Mouse (Mus musculus) neural tube, embryonic 15.5 days (tissue): Measurements from ENCODE around the gene Kcnip1. TPM values are rescaled to one million over a fixed set of nuclear protein-coding genes. Genes with fewer than 3 reads are reported as not detected.

ENCODE experiments used
- ATAC-seq: fragments of 200-750 bp; cut with Nextera tagmentation; 2 replicates; pipeline ENCODE4 v1.8.0; 2017; ENCODE audit warnings: mild to moderate bottlenecking, moderate TSS enrichment, moderate library complexity; ENCODE audit not compliant: low FRiP score
- H3K27ac ChIP-seq: fragments of 300-500 bp; sonication (generic); replicated peaks from 2 replicates; pipeline ENCODE4 v1.5.1; 2015; ENCODE audit warnings: mild to moderate bottlenecking, inconsistent platforms
- H3K27me3 ChIP-seq: fragments of 300-500 bp; sonication (generic); replicated peaks from 2 replicates; pipeline ENCODE4 v1.6.1; 2015; ENCODE audit warnings: inconsistent platforms
- H3K36me3 ChIP-seq: fragments of 300-500 bp; sonication (generic); 2 replicates; pipeline ENCODE4 v1.6.1; 2015; ENCODE audit warnings: inconsistent platforms
- H3K4me1 ChIP-seq: fragments of 300-500 bp; sonication (generic); 2 replicates; pipeline ENCODE4 v1.6.1; 2015; ENCODE audit warnings: inconsistent platforms
- H3K4me2 ChIP-seq: fragments of 300-500 bp; sonication (generic); 2 replicates; pipeline ENCODE4 v1.6.1; 2015; ENCODE audit warnings: inconsistent platforms, mild to moderate bottlenecking, moderate library complexity
- H3K4me3 ChIP-seq: fragments of 300-500 bp; sonication (generic); replicated peaks from 2 replicates; pipeline ENCODE4 v1.5.1; 2015; ENCODE audit warnings: mild to moderate bottlenecking, inconsistent platforms
- H3K9ac ChIP-seq: fragments of 300-500 bp; sonication (generic); replicated peaks from 2 replicates; pipeline ENCODE4 v1.6.1; 2015; ENCODE audit warnings: mild to moderate bottlenecking, inconsistent platforms
- H3K9me3 ChIP-seq: fragments of 300-500 bp; sonication (generic); replicated peaks from 2 replicates; pipeline ENCODE4 v1.6.1; 2016; ENCODE audit warnings: inconsistent platforms
- WGBS: fragments of 180-500 bp; shearing (Covaris S2); methylation state at CpG from one replicate; pipeline ENCODE4 v1.1.7; 2015; ENCODE audit warnings: mixed read lengths; 5-methylcytosine and 5-hydroxymethylcytosine counted together
- polyA plus RNA-seq: library from polyadenylated mRNA; unstranded; fragments of >200 nt; fragmentation: Nextera tagmentation; extraction: Ambion mirVana; gene quantifications from 2 replicates; pipeline ENCODE4 v1.2.1, GENCODE M21; 2015

Kcnip1 gene
- polyA plus RNA-seq, 1 experiment from 2014 or later, result 147 TPM

DNA sequence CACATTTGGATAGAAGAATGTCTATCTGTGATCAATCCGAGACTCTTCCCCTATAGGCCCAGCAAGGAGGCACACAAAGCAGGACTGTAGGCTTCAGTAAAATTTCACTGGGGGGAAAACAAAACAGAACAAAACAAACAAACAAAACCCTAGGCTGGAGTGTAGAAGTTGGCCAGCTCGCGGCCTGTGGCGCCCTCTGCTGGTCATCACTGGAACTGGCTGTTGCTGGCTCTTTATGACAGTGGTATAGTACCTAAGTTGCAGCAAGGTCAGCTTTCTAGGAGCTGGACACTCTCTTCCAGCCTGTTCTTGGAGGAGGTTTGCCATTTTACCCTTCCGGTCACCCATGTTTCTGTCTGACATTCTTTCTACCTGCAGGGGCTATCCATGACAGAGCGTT, 75.4 kb downstream of the Kcnip1 start:
- Histone ChIP-seq H3K36me3 (no peaks in the 10 kb centered on the region), H3K9ac (no peak overlapping the region), H3K27me3 (peaks cover 13% of the 10 kb centered on the region), H3K4me2 (no peak overlapping the region), H3K4me1 (peaks cover 21% of the 10 kb centered on the region; the same call in 1 of the 2 replicates), H3K4me3 (no peak overlapping the region), H3K9me3 (no peaks in the 10 kb centered on the region), H3K27ac (no peak overlapping the region)
- 24% methylated on average over 6 of the region's 6 CpGs for WGBS
- peak; percentile 63; the same call in 1 of the 2 replicates for ATAC-seq

- Histone ChIP-seq H3K27me3 (peaks cover 3% of the 10 kb centered on the region), H3K27ac (no peak overlapping the region), H3K9me3 (no peaks in the 10 kb centered on the region), H3K4me3 (no peak overlapping the region), H3K9ac (no peak overlapping the region), H3K4me2 (no peak overlapping the region), H3K36me3 (no peaks in the 10 kb centered on the region), H3K4me1 (peaks cover 24% of the 10 kb centered on the region)
- 58% methylated on average over 12 of the region's 12 CpGs for WGBS
- ATAC-seq, result no peak
Measured at GRCm38 (mm10) chr11:33914216-33914615, 78.7 kb downstream of the Kcnip1 start.

DNA sequence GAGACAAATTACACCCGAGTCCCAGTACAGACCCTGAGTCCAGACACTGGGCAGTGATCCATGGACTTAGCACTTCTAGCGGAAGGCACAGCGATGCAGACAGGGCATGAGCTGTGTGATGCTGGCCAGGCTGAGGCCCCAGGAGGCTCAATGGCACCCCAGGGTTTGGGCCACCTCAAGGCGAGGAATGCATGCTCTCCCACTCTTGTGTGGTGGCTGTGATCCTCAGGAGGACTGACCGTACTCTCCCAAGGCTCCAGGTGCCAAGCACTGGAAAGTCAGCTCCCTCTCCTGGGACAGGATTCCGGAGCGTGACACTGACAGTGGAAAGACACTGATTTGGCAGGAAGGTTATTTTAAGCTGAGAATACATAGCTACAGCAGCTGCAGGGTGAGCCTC, 79.9 kb downstream of the Kcnip1 start:
- Histone ChIP-seq H3K4me3 (no peak overlapping the region), H3K9me3 (no peaks in the 10 kb centered on the region), H3K9ac (no peak overlapping the region), H3K27me3 (no peaks in the 10 kb centered on the region), H3K27ac (no peak overlapping the region), H3K4me2 (no peak overlapping the region), H3K4me1 (peaks cover 24% of the 10 kb centered on the region), H3K36me3 (no peaks in the 10 kb centered on the region)
- no peak for ATAC-seq
- 85% methylated on average over 7 of the region's 7 CpGs for WGBS

GRCm38 (mm10) chr11:33912151-33912571, 80.8 kb downstream of the Kcnip1 start:
- H3K9ac ChIP-seq, result no peak overlapping the region
- H3K4me2 ChIP-seq, result no peak overlapping the region
- H3K4me1 ChIP-seq, result peaks cover 21% of the 10 kb centered on the region
- H3K9me3 ChIP-seq, result no peaks in the 10 kb centered on the region
- no peak overlapping the region for H3K27ac ChIP-seq
- no peaks in the 10 kb centered on the region for H3K27me3 ChIP-seq
- no peaks in the 10 kb centered on the region for H3K36me3 ChIP-seq
- ATAC-seq, result no peak
- no peak overlapping the region for H3K4me3 ChIP-seq
- 38% methylated on average over 2 of the region's 2 CpGs for WGBS

DNA sequence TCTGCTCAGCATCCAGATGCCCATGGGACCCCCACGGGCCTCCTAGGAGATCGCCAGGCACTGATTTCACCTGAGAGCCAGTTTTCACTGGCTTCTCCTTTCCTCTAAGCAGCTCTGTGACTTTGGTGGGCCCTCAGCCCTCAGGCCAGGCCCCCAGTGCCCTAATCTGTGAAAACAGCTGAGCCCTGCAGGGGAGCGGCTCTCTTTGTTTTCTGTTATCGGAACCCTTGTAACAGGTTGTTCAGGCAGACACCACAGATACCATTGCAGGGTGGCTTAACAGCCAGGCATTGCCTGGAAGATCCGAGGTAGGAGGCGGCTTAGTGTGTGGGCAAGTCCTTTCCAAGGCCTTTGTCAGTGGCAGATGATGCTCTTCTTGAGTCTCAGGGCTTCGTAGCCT, 82.0 kb downstream of the Kcnip1 start:
- no peak for ATAC-seq
- Histone ChIP-seq H3K4me2 (no peak overlapping the region), H3K27ac (no peak overlapping the region), H3K9ac (no peak overlapping the region), H3K4me1 (peaks cover 14% of the 10 kb centered on the region; the same call in 1 of the 2 replicates), H3K36me3 (no peaks in the 10 kb centered on the region), H3K4me3 (no peak overlapping the region), H3K9me3 (0 out of 2 replicates have a peak, but pooled peaks cover 3% of the 10 kb centered on the region), H3K27me3 (no peaks in the 10 kb centered on the region)
- WGBS, result 60% methylated on average over 7 of the region's 7 CpGs

GRCm38 (mm10) chr11:33908360-33909175, 84.4 kb downstream of the Kcnip1 start:
- ATAC-seq, result no peak
- Histone ChIP-seq H3K27me3 (no peaks in the 10 kb centered on the region), H3K4me1 (peaks cover 5% of the 10 kb centered on the region; the same call in 1 of the 2 replicates), H3K36me3 (no peaks in the 10 kb centered on the region), H3K4me2 (no peak overlapping the region), H3K4me3 (no peak overlapping the region), H3K9me3 (0 out of 2 replicates have a peak, but pooled peaks cover 3% of the 10 kb centered on the region), H3K9ac (no peak overlapping the region), H3K27ac (no peak overlapping the region)
- 68% methylated on average over 4 of the region's 4 CpGs for WGBS

DNA sequence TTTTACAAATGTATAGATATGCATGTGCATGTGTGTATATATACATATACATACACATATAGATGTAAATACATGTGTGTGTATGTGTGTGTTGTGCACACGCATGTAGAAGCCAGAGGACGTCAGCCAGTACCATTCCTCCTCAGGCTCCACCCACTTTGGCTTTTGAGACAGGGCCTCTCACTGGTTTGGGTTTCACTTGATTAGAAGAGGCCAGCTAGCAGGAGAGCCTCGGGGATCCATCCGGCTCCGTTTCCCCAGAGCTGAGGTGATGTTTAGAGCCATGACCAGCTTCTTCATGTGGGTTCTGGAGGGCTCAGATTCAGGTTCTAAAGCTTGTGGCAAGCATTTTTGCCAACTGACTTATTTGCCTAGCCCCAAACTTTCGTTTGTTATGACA, 89.5 kb downstream of the Kcnip1 start:
- Histone ChIP-seq H3K36me3 (no peaks in the 10 kb centered on the region), H3K9me3 (0 out of 2 replicates have a peak, but pooled peaks cover 3% of the 10 kb centered on the region), H3K4me2 (no peak overlapping the region), H3K9ac (no peak overlapping the region), H3K27me3 (no peaks in the 10 kb centered on the region), H3K4me3 (no peak overlapping the region), H3K4me1 (no peaks in the 10 kb centered on the region), H3K27ac (no peak overlapping the region)
- WGBS, result 76% methylated on average over 6 of the region's 6 CpGs
- no peak for ATAC-seq

DNA sequence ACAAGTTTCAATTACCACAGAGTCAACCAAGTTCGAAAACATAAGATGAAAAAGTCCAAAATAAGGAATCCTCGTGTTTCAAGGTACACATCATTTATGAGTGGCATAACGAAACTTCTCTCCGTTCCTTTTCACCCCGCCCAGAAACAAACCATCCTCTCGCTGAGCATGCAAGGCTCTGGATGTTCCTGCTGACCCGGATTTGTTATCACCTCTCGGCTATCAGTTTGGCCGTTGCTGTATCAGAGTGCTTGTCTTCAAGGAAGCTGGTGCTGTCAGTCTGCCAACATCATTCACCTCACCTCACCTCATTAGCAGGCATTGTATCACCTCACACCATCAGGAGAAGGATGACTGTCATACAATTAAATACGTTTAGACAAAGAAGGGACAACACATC, 90.6 kb downstream of the Kcnip1 start:
- Histone ChIP-seq H3K9ac (no peak overlapping the region), H3K9me3 (0 out of 2 replicates have a peak, but pooled peaks cover 3% of the 10 kb centered on the region), H3K36me3 (no peaks in the 10 kb centered on the region), H3K27me3 (no peaks in the 10 kb centered on the region), H3K4me3 (no peak overlapping the region), H3K27ac (no peak overlapping the region), H3K4me1 (no peaks in the 10 kb centered on the region), H3K4me2 (no peak overlapping the region)
- WGBS, result 87% methylated on average over 10 of the region's 10 CpGs
- ATAC-seq, result no peak

- Histone ChIP-seq H3K36me3 (no peaks in the 10 kb centered on the region), H3K27me3 (no peaks in the 10 kb centered on the region), H3K4me3 (no peak overlapping the region), H3K27ac (no peak overlapping the region), H3K9me3 (0 out of 2 replicates have a peak, but pooled peaks cover under 1% of the 10 kb centered on the region), H3K4me2 (no peak overlapping the region), H3K9ac (no peak overlapping the region), H3K4me1 (no peaks in the 10 kb centered on the region)
- ATAC-seq, result no peak
- 50% methylated on average over 2 of the region's 2 CpGs for WGBS
Measured at GRCm38 (mm10) chr11:33901783-33902182, 91.2 kb downstream of the Kcnip1 start.

GRCm38 (mm10) chr11:33891084-33891483, 101.9 kb downstream of the Kcnip1 start:
- Histone ChIP-seq H3K27me3 (no peaks in the 10 kb centered on the region), H3K36me3 (no peaks in the 10 kb centered on the region), H3K9ac (no peak overlapping the region), H3K27ac (no peak overlapping the region), H3K4me2 (no peak overlapping the region), H3K9me3 (no peaks in the 10 kb centered on the region), H3K4me3 (no peak overlapping the region), H3K4me1 (no peaks in the 10 kb centered on the region)
- no peak for ATAC-seq
- 83% methylated on average over 4 of the region's 4 CpGs for WGBS

- Histone ChIP-seq H3K9me3 (no peaks in the 10 kb centered on the region), H3K27me3 (no peaks in the 10 kb centered on the region), H3K4me3 (no peak overlapping the region), H3K36me3 (no peaks in the 10 kb centered on the region), H3K4me2 (no peak overlapping the region), H3K27ac (no peak overlapping the region), H3K4me1 (no peaks in the 10 kb centered on the region), H3K9ac (no peak overlapping the region)
- no peak for ATAC-seq
- 50% methylated on average over 2 of the region's 2 CpGs for WGBS
Measured at GRCm38 (mm10) chr11:33890382-33890781, 102.6 kb downstream of the Kcnip1 start.

DNA sequence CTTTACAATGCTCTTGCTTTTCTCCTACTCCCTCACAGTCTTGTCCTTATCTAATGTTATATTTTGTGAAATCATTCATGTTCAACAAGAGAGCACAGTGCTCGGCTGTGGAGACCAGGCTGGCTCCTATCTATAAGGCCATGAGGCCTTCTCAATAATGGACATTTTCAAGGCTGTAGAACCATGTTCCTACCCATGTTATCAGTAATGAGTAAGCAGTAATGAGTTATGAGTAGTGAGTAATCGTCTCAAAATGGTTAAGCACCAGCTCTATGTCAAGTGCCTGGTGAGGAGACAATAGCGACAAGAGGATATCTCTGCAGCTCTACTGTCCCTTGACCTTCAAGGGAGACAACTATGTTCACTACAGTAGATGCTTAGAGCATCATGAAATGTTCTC, 105.3 kb downstream of the Kcnip1 start:
- no peaks in the 10 kb centered on the region for H3K27me3 ChIP-seq
- H3K9ac ChIP-seq, result no peak overlapping the region
- WGBS, result 93% methylated on average over 3 of the region's 3 CpGs
- no peaks in the 10 kb centered on the region for H3K9me3 ChIP-seq
- H3K36me3 ChIP-seq, result no peaks in the 10 kb centered on the region
- ATAC-seq, result no peak
- no peak overlapping the region for H3K4me3 ChIP-seq
- H3K4me2 ChIP-seq, result no peak overlapping the region
- no peak overlapping the region for H3K27ac ChIP-seq
- no peaks in the 10 kb centered on the region for H3K4me1 ChIP-seq
